Mouse (Mus musculus) spleen, adult 2 months (tissue): ENCODE results near the gene Ercc2. TPM values are rescaled to one million over a fixed set of nuclear protein-coding genes. Genes with fewer than 3 reads are reported as not detected.

ENCODE experiments used
- DNase-seq, 2 experiments: peaks; one replicate each; pipeline versions ENCODE4 v3.0.0 to v3.0.0-alpha.2; 2012 to 2021; ENCODE audit warnings: low spot score in 2 of 2, low read depth in 1 of 2
- H3K27ac ChIP-seq: fragments of 200-500 bp; 2 replicates; pipeline ENCODE4 v1.5.1; 2012; ENCODE audit warnings: low read length, inconsistent platforms; ENCODE audit not compliant: insufficient read depth
- H3K27me3 ChIP-seq: fragments of 200-500 bp; 2 replicates; pipeline ENCODE4 v1.6.1; 2012; ENCODE audit warnings: mild to moderate bottlenecking, moderate library complexity, low read length, inconsistent platforms; ENCODE audit not compliant: control insufficient read depth, insufficient read depth
- H3K36me3 ChIP-seq: fragments of 200-500 bp; 2 replicates; pipeline ENCODE4 v1.6.1; 2012; ENCODE audit warnings: mild to moderate bottlenecking, low read length, inconsistent platforms; ENCODE audit not compliant: control insufficient read depth, insufficient read depth
- H3K4me1 ChIP-seq: fragments of 200-500 bp; 2 replicates; pipeline ENCODE4 v1.6.1; 2011; ENCODE audit warnings: inconsistent platforms; ENCODE audit not compliant: control insufficient read depth, insufficient read depth, insufficient read length
- H3K4me3 ChIP-seq: fragments of 200-500 bp; 2 replicates; pipeline ENCODE4 v1.5.1; 2011; ENCODE audit warnings: mild to moderate bottlenecking, inconsistent platforms; ENCODE audit not compliant: insufficient read depth, insufficient read length; ENCODE audit errors: extremely low read depth
- CTCF ChIP-seq: fragments of 200-500 bp; IDR thresholded peaks from 2 replicates; pipeline ENCODE4 v1.5.1; 2011; ENCODE audit warnings: mild to moderate bottlenecking, inconsistent platforms; ENCODE audit not compliant: insufficient read depth, insufficient read length, insufficient replicate concordance; ENCODE audit errors: extremely low read depth
- POLR2A ChIP-seq: fragments of 200-500 bp; IDR thresholded peaks from 2 replicates; pipeline ENCODE4 v1.6.1; 2011; ENCODE audit warnings: low read depth, low read length, inconsistent platforms
- WGBS: fragments of 180-500 bp; shearing (Covaris S2); methylation state at CpG from one replicate; pipeline ENCODE4 v1.1.7; 2018; 5-methylcytosine and 5-hydroxymethylcytosine counted together
- polyA plus RNA-seq: library from polyadenylated mRNA; depleted of rRNA; stranded (reverse); fragments of >200 nt; gene quantifications from 2 replicates; pipeline ENCODE4 v1.2.3, GENCODE M21; 2012; rRNA removed

The Ercc2 gene
- polyA plus RNA-seq: 51.8 and 62.2 TPM in 2 replicates

- Histone ChIP-seq H3K36me3 (peaks cover 7% of the 10 kb centered on the region), H3K27me3 (no peaks in the 10 kb centered on the region), H3K4me1 (no peaks in the 10 kb centered on the region), H3K4me3 (peak within 1 kb of the TSS; percentile 92), H3K27ac (no peak within 1 kb of the TSS)
- peak; percentile 97 to 99 for DNase-seq
- WGBS: 6% methylated on average over 46 of the region's 48 CpGs
- TF ChIP-seq CTCF (no peak), POLR2A (no peak)
Observed at GRCm38 (mm10) chr7:19381377-19382165, at the start of gene Ercc2. Gene Ercc2 (plus strand): TSS chr7:19382010.

- Histone ChIP-seq H3K36me3 (no peaks in the 10 kb centered on the region), H3K4me3 (peak overlapping the region; percentile 60), H3K27me3 (no peaks in the 10 kb centered on the region), H3K27ac (peak overlapping the region; percentile 41), H3K4me1 (peaks cover 7% of the 10 kb centered on the region)
- peak in 1 of 2 experiments; percentile 77 for DNase-seq
- under 1% methylated on average over 52 of the region's 52 CpGs for WGBS
- TF ChIP-seq CTCF (no peak), POLR2A (no peak)
Observed at GRCm38 (mm10) chr7:19332709-19333352, 49.0 kb upstream of the Ercc2 start.

GRCm38 (mm10) chr7:19335583-19335982 is 46.2 kb upstream of the Ercc2 start:
- Histone ChIP-seq H3K4me1 (peaks cover 7% of the 10 kb centered on the region), H3K27ac (no peak overlapping the region), H3K4me3 (no peak overlapping the region), H3K36me3 (no peaks in the 10 kb centered on the region), H3K27me3 (no peaks in the 10 kb centered on the region)
- WGBS: 53% methylated on average over 3 of the region's 3 CpGs
- no peak for DNase-seq
- TF ChIP-seq CTCF (no peak), POLR2A (no peak)

- Histone ChIP-seq H3K36me3 (no peaks in the 10 kb centered on the region), H3K27ac (no peak overlapping the region), H3K27me3 (peaks cover 5% of the 10 kb centered on the region), H3K4me1 (peaks cover 7% of the 10 kb centered on the region), H3K4me3 (no peak overlapping the region)
- TF ChIP-seq POLR2A: no peak
- TF ChIP-seq CTCF: no peak
- DNase-seq: no peak
- WGBS: 32% methylated on average over 10 of the region's 10 CpGs
Observed at GRCm38 (mm10) chr7:19337122-19337521, 44.7 kb upstream of the Ercc2 start.

- H3K27ac ChIP-seq: no peak overlapping the region
- H3K4me3 ChIP-seq: no peak overlapping the region
- H3K4me1 ChIP-seq: peaks cover 7% of the 10 kb centered on the region
- DNase-seq: no peak
- 66% methylated on average over 2 of the region's 2 CpGs for WGBS
- TF ChIP-seq POLR2A (no peak), CTCF (no peak)
- peaks cover 9% of the 10 kb centered on the region for H3K27me3 ChIP-seq
- no peaks in the 10 kb centered on the region for H3K36me3 ChIP-seq
Observed at GRCm38 (mm10) chr7:19338060-19338459, 43.8 kb upstream of the Ercc2 start.

GRCm38 (mm10) chr7:19338596-19338995 is 43.2 kb upstream of the Ercc2 start:
- H3K27me3 ChIP-seq: peaks cover 9% of the 10 kb centered on the region
- DNase-seq: no peak
- H3K4me3 ChIP-seq: no peak overlapping the region
- TF ChIP-seq CTCF (no peak), POLR2A (no peak)
- WGBS: 77% methylated on average over 7 of the region's 7 CpGs
- H3K36me3 ChIP-seq: no peaks in the 10 kb centered on the region
- peaks cover 6% of the 10 kb centered on the region for H3K4me1 ChIP-seq
- no peak overlapping the region for H3K27ac ChIP-seq
